Mouse (Mus musculus) liver, adult (tissue): ENCODE data around the gene Ube2m.

Experiments used
- GATA4 ChIP-seq: IDR thresholded peaks from 2 replicates; pipeline ENCODE4 v1.6.1; 2014; ENCODE audit warnings: mild to moderate bottlenecking, low read length; ENCODE audit not compliant: insufficient replicate concordance

Ube2m gene

DNA sequence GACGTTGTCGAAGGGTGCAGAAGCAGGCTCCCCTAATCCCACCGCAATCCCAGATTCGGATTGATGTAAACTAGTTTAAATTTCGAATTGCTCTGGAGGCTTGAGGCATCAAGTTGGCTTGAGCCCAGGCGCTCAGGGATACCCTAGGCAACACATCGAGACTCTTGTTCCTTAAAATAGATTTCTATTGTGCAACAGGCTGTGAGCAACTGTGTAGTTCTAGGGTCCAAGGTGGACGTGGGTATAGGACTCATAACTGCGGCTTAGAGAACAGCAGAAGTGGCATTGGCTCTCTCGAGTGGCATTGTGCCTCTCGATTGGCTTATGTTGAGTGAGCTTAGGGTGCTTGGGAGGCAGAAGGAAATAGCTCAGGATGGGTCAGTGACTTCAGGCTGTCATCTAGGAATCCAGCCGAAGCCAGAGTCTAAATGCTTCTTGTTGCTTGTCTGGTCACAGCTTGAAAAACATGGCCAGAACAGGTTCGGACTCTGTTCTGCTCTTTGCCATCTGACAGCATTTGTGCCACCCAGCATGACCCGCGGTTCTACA lies 620 bp upstream of the Ube2m start:
- no peak for TF ChIP-seq GATA4

DNA sequence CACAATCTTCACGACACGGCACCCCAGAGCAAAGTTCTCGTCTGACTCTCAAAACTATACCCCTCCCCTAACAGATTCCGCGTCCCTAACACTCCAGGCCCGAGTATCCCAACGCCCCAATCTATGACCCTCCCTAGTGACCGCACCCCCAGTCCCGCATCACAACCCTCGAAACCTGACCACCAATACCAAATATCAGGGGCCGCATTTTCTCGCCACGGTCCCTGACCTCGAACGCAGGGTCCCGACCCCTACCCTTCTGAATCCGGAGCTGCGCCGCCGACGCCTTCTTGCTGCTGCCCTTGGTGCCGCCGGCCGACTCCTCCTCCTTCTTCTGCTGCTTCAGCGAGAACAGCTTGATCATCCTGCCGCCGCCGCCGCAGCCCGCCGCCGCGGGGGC lies 709 bp downstream of the Ube2m start:
- no peak for TF ChIP-seq GATA4

DNA sequence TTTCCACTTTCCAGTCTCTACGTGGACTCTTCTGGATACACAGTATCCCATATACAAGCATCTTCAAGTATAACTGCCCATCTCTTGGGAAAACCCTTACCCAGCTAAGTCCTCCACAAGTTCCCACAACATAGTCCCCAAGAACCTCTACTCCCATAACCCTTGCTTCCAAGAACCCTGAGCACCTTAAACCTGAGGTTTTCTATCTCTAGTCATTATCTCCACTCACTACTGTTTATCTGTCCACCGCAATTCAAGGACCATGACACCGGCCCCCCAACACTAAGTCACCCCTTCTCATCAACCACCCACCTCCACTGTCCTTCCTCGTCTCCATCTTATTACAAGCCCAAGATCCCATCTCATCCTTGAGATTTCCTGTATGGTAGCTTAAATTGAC lies 1.3 kb downstream of the Ube2m start:
- TF ChIP-seq GATA4: no peak

DNA sequence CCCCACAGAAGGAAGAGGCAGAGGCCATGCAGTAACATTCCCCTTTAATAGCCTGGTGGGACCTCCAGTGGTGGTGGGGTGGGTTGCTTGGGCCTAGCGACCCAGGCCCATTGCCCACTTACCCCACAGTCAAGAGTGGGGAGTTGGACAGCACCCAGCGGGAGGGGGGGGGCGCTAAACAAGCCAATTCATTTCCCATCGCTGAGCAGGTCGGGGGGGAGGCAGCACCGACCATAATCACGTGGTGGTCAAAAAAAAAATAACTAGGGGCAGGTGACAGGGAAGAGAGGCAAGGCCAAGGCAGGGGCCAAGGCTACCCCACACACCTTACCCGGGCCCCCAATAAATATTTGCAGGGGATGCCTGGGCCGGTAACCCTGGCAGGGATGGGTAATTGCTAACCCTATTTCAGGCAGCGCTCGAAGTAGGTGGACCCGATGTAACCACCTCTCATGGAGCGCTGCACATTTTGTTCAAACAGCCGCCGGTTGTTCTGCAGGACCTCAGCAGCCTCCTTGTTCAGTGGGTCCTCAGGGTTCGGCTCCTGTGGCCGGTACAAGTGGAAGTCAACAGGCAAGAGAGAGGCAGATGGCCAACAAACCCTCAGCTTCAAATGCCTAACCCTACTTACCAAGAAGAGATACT lies 2.7 kb downstream of the Ube2m start:
- TF ChIP-seq GATA4: no peak

DNA sequence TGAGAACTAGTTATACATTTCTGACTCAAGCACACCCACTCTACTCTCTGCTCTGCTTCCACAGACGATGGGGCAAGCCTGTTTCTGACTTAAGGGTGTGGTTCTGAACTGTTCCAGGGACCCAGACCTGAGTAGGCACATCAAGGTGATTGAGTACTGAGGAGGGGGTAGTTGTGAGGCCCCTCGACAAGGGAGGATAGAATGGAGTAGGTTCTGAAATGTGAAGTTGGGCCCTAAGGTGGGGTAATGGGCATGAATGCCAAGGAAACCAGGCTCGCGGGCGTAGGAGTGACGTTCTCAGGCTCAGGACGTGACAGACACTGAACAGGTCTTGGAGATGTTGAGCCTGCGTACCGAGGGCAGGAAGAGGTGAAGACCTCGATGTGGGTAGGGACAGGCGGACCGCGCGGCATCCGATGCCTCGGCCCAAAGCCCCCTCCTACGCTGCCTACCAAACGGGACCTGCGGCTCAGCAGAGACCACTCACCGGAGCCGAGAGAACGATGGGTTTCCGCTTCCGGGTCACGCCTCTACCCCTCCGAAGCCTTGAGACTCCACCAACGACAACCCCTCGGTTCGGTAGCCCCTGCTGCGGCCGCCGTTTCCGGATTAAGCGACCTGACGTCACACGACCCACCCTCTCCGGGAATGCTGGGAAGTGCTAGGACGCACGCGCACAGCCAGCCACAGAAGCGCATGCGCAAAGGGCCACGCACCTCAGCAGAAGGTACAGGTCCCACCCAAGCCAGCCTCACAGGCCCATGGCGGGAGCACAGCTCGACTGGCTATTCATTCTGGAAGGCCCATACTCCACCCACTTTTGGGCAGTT lies 3.7 kb downstream of the Ube2m start, which contains the start of gene Chmp2a:
Gene Chmp2a, minus strand, starts transcription at position 660 of the 830 bp plus-strand sequence.
- peak; percentile 32; the same call in 1 of the 2 replicates for TF ChIP-seq GATA4

DNA sequence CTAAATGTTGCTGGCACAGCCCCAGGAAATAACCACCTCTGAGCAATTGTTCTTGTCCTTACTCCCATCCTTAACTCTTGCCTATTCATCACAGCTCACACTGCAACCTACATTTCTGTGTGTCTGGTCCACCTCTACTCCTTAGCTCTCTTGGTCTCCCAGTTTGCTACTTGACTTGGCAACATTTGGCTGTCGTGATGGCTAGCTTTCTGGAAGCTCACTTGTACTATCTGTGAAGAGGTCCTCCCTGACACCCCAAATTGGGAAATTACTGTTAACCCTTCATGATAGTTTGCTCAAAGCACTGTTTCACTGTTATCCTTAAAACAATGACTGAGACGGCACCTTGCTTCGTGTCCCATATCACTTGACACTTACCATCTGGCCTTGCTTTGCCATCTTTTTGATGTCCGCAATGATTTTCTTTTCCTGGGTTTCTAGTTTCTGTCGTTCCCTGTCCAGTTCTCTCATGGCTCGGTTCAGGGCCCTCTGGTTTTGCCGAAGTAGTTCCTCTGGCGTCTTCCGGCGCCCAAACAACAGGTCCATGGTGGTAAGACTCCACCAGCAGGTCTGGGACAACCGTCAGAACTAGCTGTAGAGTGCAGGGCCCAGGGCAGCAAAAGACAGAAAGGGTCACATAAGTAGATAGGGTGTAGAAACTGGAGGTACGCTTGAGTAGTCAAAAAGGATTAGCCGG lies 4.5 kb downstream of the Ube2m start:
- no peak for TF ChIP-seq GATA4

DNA sequence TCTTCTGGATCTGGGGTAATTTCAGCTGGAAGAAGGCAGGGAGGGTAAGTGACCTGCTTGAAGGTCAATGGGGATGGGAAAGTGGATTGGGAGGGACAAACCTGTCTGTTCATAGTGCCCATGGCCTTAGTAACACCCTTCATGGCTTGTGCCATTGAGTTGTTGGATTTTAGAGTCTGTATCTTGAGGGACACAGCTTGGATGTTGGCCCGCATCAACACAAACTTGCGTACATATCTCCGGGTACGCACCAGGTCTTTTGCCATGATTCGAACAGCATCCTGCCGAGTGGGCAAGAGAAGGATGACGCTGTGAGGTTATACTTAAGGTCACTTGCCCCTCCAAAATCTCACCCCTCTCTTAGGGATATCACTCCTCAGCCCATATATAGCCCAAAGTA lies 5.5 kb downstream of the Ube2m start:
- no peak for TF ChIP-seq GATA4

DNA sequence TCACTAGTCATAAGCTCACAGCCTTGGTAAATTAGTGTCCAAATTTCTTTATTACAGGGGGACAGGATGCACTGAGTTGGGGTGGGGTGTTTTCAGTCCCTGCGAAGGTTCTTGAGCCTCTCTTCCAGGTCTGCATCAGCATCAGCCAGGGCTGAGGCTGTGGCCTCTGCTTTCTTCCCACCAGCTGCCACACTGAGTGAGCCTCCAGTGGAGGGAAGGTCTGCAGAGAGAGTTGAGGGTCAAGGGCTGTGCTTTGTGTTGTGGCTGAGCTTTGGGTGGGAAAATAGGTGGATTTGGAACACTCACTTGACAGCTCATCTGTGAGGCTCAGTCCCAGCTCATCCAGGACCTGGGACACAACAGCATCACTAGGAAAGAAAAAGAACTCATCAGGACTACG lies 6.1 kb downstream of the Ube2m start:
- no peak for TF ChIP-seq GATA4

DNA sequence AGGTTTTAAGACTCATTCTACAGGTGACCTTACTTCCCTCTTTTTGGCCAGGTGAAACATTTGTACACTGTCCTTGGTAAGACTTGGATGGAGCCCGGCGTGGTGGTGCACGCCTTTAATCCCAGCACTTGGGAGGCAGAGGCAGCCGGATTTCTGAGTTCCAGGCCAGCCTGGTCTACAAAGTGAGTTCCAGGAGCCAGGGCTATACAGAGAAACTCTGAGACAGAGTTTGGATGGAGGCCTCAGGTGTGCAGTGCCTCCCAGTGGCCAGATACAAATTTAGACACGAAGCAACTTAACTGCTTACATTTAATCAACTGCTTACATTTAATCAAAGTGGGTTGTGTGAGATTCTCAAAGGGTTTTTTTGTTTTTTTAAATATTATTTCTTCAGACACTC lies 7.0 kb downstream of the Ube2m start:
- no peak for TF ChIP-seq GATA4

DNA sequence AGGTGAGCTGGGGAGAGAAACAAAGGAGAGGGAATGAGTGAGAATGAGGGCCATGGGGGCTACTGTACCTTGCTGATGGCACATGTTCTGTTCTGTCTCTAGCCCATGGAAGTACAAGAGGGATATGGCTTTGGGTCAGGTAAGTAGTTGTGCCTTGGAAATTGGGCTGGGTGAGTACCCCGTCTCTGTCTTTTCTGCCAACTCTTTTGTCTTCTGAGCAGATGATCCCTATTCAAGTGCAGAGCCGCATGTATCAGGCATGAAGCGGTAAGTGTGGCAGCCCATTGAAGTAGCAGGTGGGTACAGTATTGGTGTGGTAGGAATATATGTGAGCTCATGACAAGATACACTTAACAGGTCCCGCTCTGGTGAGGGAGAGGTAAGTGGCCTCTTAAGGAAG lies 9.1 kb downstream of the Ube2m start:
- TF ChIP-seq GATA4: no peak

DNA sequence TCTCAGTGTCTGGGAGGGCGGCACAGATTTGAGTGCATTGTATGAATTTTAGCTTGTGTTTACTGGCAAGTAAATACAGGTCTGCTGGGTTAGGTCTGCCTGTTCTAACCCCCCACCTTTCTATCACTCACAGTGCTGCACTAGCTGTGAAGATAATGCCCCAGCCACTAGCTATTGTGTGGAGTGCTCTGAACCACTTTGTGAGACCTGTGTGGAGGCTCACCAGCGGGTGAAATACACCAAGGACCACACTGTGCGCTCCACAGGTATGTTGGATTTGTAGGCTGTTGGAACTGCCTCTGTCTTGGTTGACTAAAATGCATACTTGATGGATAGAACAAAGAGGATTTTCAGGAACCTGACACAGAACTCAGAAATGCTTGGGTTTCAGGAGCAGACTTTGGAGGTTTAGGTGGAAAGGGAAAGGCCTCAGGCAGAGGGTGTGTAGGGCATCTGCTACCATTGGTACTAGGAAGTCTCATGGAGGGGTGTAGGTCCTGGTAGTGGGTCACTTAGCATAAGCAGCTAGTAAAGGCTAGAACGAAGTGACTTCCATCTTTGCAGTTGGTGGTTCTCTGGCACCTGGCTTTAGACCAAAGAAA lies 12.5 kb downstream of the Ube2m start:
- no peak for TF ChIP-seq GATA4

DNA sequence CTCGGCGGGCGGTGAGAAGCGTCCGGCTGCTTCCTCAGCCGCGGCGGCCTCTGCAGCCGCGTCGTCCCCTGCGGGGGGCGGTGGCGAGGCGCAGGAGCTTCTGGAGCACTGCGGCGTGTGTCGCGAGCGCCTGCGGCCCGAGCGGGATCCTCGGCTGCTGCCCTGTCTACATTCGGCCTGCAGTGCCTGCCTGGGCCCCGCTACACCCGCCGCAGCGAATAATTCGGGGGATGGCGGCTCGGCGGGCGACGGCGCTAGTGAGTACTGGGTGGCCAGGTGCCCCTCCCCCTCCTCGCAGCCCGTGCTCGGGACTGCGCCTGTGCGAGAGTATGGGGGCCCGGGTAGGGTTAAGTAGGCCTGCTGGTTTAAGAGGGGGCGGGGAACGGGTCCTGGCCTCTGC lies 13.3 kb downstream of the Ube2m start:
- TF ChIP-seq GATA4: no peak

DNA sequence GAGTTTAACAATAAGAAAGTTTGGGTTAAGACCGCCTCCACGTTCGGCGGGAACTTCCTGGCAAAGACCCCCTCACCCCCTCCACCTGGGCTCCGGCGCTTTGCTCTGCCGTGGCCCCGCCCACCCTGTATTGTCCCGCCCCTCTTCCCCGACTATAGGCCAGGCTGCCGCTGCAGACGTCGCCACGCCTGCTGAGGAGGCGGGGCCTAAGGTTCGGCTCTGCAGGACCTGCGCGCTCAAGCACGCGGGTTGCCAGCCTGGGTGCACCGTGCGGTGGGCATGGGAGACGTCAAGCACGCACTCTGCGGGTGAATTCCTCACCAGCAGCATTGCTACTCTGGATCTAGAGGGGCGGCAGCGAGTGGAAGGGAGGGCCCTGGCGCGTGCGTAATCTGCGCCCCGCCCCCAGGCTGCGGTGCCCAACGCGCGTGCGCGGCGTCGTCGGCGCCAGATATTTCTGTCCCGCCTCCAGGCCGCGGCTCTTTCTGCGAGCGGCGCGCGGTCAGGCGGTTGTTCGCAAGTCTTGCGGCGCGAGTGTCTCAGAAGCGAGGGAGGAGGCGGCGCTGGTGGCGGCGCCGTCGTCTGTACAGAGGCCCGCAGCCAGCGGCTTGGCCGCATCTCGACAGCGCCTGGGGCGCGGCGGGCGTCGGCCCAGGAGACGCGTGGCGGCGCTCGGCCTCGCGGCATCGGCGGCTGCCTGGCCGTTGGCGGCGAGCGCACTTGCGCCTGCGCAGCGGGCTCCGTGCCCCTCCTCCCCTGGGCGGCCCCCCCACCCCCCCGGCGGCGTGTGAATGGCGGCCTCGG lies 13.9 kb downstream of the Ube2m start:
- TF ChIP-seq GATA4: peak; percentile 60; the same call in 1 of the 2 replicates

DNA sequence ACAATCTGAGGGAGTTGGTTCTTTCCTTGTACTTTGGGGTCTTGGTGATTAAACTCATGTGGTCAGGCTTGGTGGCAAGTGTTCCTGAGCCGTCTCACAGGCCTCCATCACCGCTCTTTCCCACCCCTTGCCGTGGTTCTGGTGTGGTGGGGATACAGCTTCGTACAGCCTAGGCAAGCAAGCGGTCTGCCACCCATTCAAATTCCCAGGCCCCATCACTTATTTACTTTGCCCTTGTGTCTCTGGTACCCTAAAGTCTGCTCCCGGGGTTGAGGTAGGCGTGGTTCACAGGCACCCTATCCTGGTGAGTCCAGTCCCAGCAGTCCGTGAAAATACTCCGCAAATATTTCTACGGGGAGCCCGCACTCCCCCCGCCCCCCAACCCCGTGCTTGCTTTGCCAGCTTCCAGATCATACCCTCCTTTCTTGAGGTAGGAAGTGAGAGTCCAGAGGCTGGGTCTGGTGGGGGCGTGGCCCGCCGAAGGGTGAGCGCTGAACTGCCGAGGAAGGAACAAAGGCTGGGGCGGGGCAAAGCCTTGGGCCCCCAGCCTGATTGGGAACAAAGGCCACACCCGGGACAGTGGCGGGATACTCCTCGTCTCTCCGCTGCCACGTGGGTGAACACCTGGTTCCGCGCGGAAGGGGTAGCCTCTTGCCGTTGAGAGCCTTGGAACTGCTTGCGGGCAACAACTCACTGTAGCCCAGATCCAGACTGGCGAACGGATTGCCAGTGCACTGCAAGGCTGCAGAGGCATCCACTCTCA lies 15.1 kb downstream of the Ube2m start:
- no peak for TF ChIP-seq GATA4
